7 mouse cellular contexts compared by ENCODE assay signal in genomic region chr5:88565148-88566033, GRCm38 (mm10). TPM values are rescaled to one million over a fixed set of nuclear protein-coding genes. Genes with fewer than 3 reads are reported as not detected.
DNase-seq lines count a peak whose midpoint lies in the region; ATAC-seq and TF ChIP-seq lines count a peak whose summit lies in the region.

No protein-coding gene starts in this region.

- peak overlapping the region; percentile 95 for H3K27ac ChIP-seq in gastrocnemius, adult 2 months
- H3K27ac ChIP-seq in hindbrain, embryonic 15.5 days (replicated peaks), result peak overlapping the region; percentile 90
- H3K27ac ChIP-seq in limb, embryonic 10.5 days, result peak overlapping the region; percentile 94
- H3K27ac ChIP-seq in midbrain, embryonic 10.5 days (replicated peaks), result peak overlapping the region; percentile 92

- peak overlapping the region; percentile 83 for H3K4me3 ChIP-seq in gastrocnemius, adult 2 months
- H3K4me3 ChIP-seq in hindbrain, embryonic 15.5 days, result peak overlapping the region; percentile 72
- H3K4me3 ChIP-seq in limb, embryonic 10.5 days, result peak overlapping the region; percentile 93
- peak overlapping the region; percentile 91 for H3K4me3 ChIP-seq in midbrain, embryonic 10.5 days

- H3K27me3 ChIP-seq in hindbrain, embryonic 15.5 days, result no peaks in the 10 kb centered on the region
- H3K27me3 ChIP-seq in limb, embryonic 10.5 days (ENCODE audit: low read depth, poor library complexity, severe bottlenecking), result no peaks in the 10 kb centered on the region
- H3K27me3 ChIP-seq in midbrain, embryonic 10.5 days (ENCODE audit: low read depth, poor library complexity, severe bottlenecking), result no peaks in the 10 kb centered on the region

- no peaks in the 10 kb centered on the region for H3K9me3 ChIP-seq in hindbrain, embryonic 15.5 days
- H3K9me3 ChIP-seq in limb, embryonic 10.5 days (replicated peaks), result no peaks in the 10 kb centered on the region
- no peaks in the 10 kb centered on the region for H3K9me3 ChIP-seq in midbrain, embryonic 10.5 days (replicated peaks)

- DNase-seq in ZHBTc4 (ENCODE audit: low read depth, low spot score), result peak; percentile 57
- DNase-seq in cerebellum, postnatal 10 days, result peak; percentile 76 to 81
- peak; percentile 92 for DNase-seq in gastrocnemius, adult 2 months
- DNase-seq in limb, embryonic 10.5 days (ENCODE audit: low spot score), result peak; percentile 72
- DNase-seq in midbrain, embryonic 10.5 days (ENCODE audit: low spot score), result peak; percentile 65
- DNase-seq in spleen, postnatal 10 days (ENCODE audit: low spot score in 2 of 2), result peak; percentile 36 to 49

- H3K4me1 ChIP-seq in hindbrain, embryonic 15.5 days (replicated peaks), result peaks cover 21% of the 10 kb centered on the region
- peaks cover 10% of the 10 kb centered on the region for H3K4me1 ChIP-seq in limb, embryonic 10.5 days
- H3K4me1 ChIP-seq in midbrain, embryonic 10.5 days, result peaks cover 23% of the 10 kb centered on the region

- intact Hi-C loops in gastrocnemius, adult 2 months (cut with DNase I), result loop anchor here (5.0 to 10.0 kb wide), 2 partner anchors 112 to 199 kb away; partner anchors contain the start of genes Dck and Grsf1

- H3K4me2 ChIP-seq in hindbrain, embryonic 15.5 days, result peak overlapping the region; percentile 82

- peaks cover 3% of the 10 kb centered on the region; the same call in 1 of the 2 replicates for H3K36me3 ChIP-seq in hindbrain, embryonic 15.5 days
- H3K36me3 ChIP-seq in limb, embryonic 10.5 days, result peaks cover 7% of the 10 kb centered on the region; the same call in 1 of the 2 replicates
- peaks cover 16% of the 10 kb centered on the region for H3K36me3 ChIP-seq in midbrain, embryonic 10.5 days

- peak; percentile 16; the same call in 1 of the 2 replicates for TF ChIP-seq CTCF in gastrocnemius, adult 2 months (IDR thresholded peaks at IDR 0.05)

- H3K9ac ChIP-seq in hindbrain, embryonic 15.5 days, result peak overlapping the region; percentile 94

- under 1% methylated on average over 89 of the region's 119 CpGs for WGBS in hindbrain, embryonic 15.5 days
- WGBS in limb, embryonic 10.5 days, result under 1% methylated on average over 107 of the region's 119 CpGs
- WGBS in midbrain, embryonic 10.5 days, result under 1% methylated on average over 112 of the region's 119 CpGs

- peak; percentile 79 for ATAC-seq in hindbrain, embryonic 15.5 days (ENCODE audit: low FRiP score, low read depth)

RNA-seq across cellular contexts. Expression of gene Rufy3, which starts 0.6 kb away (rescaled TPM):
- total RNA-seq in gastrocnemius, adult 2 months (2021), result 1 to 10 TPM; 6.3 to 7.4 TPM
- polyA plus RNA-seq in hindbrain, embryonic 15.5 days (2015; fragmentation: Nextera tagmentation; extraction: Ambion mirVana), result 259 and 269 TPM in 2 replicates
- polyA plus RNA-seq in limb, embryonic 10.5 days (2016; fragmentation: Nextera tagmentation; extraction: Ambion mirVana), result 8.1 and 9.6 TPM in 2 replicates
- polyA plus RNA-seq in midbrain, embryonic 10.5 days (2016; fragmentation: Nextera tagmentation; extraction: Ambion mirVana), result 46.8 and 90.3 TPM in 2 replicates

RNA-seq across cellular contexts. Expression of gene Utp3, which starts 11.1 kb away (rescaled TPM):
- total RNA-seq in gastrocnemius, adult 2 months (2021), result 10 to 100 TPM; 23.6 to 25.7 TPM
- polyA plus RNA-seq in hindbrain, embryonic 15.5 days (2015; fragmentation: Nextera tagmentation; extraction: Ambion mirVana), result 43.8 and 44.6 TPM in 2 replicates
- polyA plus RNA-seq in limb, embryonic 10.5 days (2016; fragmentation: Nextera tagmentation; extraction: Ambion mirVana), result 80.2 and 84.7 TPM in 2 replicates
- 72.4 and 78.3 TPM in 2 replicates for polyA plus RNA-seq in midbrain, embryonic 10.5 days (2016; fragmentation: Nextera tagmentation; extraction: Ambion mirVana)

RNA-seq across cellular contexts. Expression of gene Jchain, which starts 37.7 kb away (rescaled TPM):
- total RNA-seq in gastrocnemius, adult 2 months (2021), result under 1 TPM in 1 of 2 experiments, not detected in 1; 0.22 TPM
- 0.29 and 0.30 TPM in 2 replicates for polyA plus RNA-seq in hindbrain, embryonic 15.5 days (2015; fragmentation: Nextera tagmentation; extraction: Ambion mirVana)
- polyA plus RNA-seq in limb, embryonic 10.5 days (2016; fragmentation: Nextera tagmentation; extraction: Ambion mirVana), result 0.14 TPM in 1 of 2 replicates, not detected in the other
- 0.11 and 0.37 TPM in 2 replicates for polyA plus RNA-seq in midbrain, embryonic 10.5 days (2016; fragmentation: Nextera tagmentation; extraction: Ambion mirVana)

Comparison
In these comparisons a context has a peak if more than half of its experiments do, and no peak if none do; other contexts are left out.
1. Peak in every context shown above with its lines: DNase-seq, ATAC-seq, H3K4me3 ChIP-seq and H3K27ac ChIP-seq.